Mouse (Mus musculus) forebrain, embryonic 13.5 days (tissue): Measurements from ENCODE around the gene Nsg1. TPM values are rescaled to one million over a fixed set of nuclear protein-coding genes. Genes with fewer than 3 reads are reported as not detected.

Experiments used
- ATAC-seq: fragments of 200-750 bp; cut with Nextera tagmentation; 2 replicates; pipeline ENCODE4 v1.8.0; 2017
- H3K27ac ChIP-seq: fragments of 300-500 bp; sonication (generic); 2 replicates; pipeline ENCODE4 v1.5.1; 2015; ENCODE audit warnings: inconsistent platforms, mild to moderate bottlenecking, moderate library complexity
- H3K27me3 ChIP-seq: fragments of 300-500 bp; sonication (generic); 2 replicates; pipeline ENCODE4 v1.6.1; 2015; ENCODE audit warnings: mild to moderate bottlenecking, inconsistent platforms
- H3K36me3 ChIP-seq: fragments of 300-500 bp; sonication (generic); 2 replicates; pipeline ENCODE4 v1.6.1; 2015; ENCODE audit warnings: mild to moderate bottlenecking, inconsistent platforms; ENCODE audit not compliant: poor library complexity, severe bottlenecking
- H3K4me1 ChIP-seq: fragments of 300-500 bp; sonication (generic); 2 replicates; pipeline ENCODE4 v1.6.1; 2015; ENCODE audit warnings: inconsistent platforms
- H3K4me2 ChIP-seq: fragments of 300-500 bp; sonication (generic); 2 replicates; pipeline ENCODE4 v1.6.1; 2015; ENCODE audit warnings: inconsistent platforms, mild to moderate bottlenecking, moderate library complexity
- H3K4me3 ChIP-seq: fragments of 300-500 bp; sonication (generic); 2 replicates; pipeline ENCODE4 v1.5.1; 2015; ENCODE audit warnings: mild to moderate bottlenecking, inconsistent platforms
- H3K9ac ChIP-seq: fragments of 300-500 bp; sonication (generic); 2 replicates; pipeline ENCODE4 v1.6.1; 2015; ENCODE audit warnings: mild to moderate bottlenecking, inconsistent platforms
- H3K9me3 ChIP-seq: fragments of 300-500 bp; sonication (generic); replicated peaks from 2 replicates; pipeline ENCODE4 v1.6.1; 2016; ENCODE audit warnings: inconsistent platforms
- WGBS: fragments of 180-500 bp; shearing (Covaris S2); methylation state at CpG from one replicate; pipeline ENCODE4 v1.1.7; 2015; 5-methylcytosine and 5-hydroxymethylcytosine counted together
- polyA plus RNA-seq: library from polyadenylated mRNA; unstranded; fragments of >200 nt; fragmentation: Nextera tagmentation; extraction: Ambion mirVana; gene quantifications from 2 replicates; pipeline ENCODE4 v1.2.1, GENCODE M21; 2015

Nsg1 gene
- polyA plus RNA-seq, 1 experiment from 2014 or later = 636 TPM

DNA sequence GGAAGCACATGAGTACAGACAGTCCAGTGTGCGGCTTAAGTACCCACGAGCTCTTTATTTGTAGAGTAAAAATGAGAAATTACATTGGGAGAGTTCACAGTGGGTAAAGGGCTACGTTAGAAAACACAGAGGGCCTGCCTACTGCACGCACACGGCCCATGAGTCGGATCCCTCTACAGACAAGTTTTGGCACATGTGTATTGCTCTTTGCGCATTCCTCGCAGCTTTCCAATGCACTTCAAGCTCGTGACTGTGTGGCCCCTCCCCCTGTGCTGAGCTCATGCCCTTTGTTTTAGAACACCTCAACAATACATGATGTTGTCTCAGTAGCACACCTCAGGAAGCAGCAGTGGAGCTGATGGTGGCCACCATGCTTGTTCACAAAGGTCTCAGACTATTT, 22.5 kb downstream of the Nsg1 start:
- Histone ChIP-seq H3K4me2 (no peak overlapping the region), H3K4me1 (no peaks in the 10 kb centered on the region), H3K4me3 (no peak overlapping the region), H3K27ac (no peak overlapping the region), H3K9ac (no peak overlapping the region), H3K36me3 (peaks cover 76% of the 10 kb centered on the region), H3K27me3 (no peaks in the 10 kb centered on the region), H3K9me3 (no peaks in the 10 kb centered on the region)
- WGBS = 88% methylated on average over 9 of the region's 9 CpGs
- no peak for ATAC-seq

DNA sequence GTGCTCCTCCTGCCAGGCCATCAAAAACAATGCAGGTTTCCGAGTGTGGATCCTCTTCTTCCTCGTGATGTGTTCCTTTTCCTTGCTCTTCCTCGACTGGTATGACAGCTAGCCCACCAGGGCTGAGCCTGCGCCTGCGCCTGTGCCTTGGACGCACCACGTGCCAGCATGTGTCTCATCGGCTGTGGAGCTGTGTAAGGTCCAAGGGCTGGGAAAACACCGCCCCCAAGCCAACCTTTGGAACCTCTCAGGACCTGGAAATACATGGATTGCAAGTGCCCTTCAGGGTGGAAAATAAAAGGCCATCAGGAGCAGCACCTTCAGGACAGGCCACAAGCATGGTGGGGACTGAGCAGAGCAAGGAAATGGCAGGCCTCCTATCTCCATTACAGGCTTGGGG, 23.5 kb downstream of the Nsg1 start:
- Histone ChIP-seq H3K27me3 (no peaks in the 10 kb centered on the region), H3K4me1 (no peaks in the 10 kb centered on the region), H3K36me3 (peaks cover 67% of the 10 kb centered on the region), H3K4me3 (no peak overlapping the region), H3K27ac (no peak overlapping the region), H3K9ac (no peak overlapping the region), H3K4me2 (no peak overlapping the region), H3K9me3 (no peaks in the 10 kb centered on the region)
- whole genome bisulfite sequencing = 93% methylated on average over 9 of the region's 9 CpGs
- 0 out of 2 replicates have a peak, but pooled peaks have one; percentile 28 for ATAC-seq

DNA sequence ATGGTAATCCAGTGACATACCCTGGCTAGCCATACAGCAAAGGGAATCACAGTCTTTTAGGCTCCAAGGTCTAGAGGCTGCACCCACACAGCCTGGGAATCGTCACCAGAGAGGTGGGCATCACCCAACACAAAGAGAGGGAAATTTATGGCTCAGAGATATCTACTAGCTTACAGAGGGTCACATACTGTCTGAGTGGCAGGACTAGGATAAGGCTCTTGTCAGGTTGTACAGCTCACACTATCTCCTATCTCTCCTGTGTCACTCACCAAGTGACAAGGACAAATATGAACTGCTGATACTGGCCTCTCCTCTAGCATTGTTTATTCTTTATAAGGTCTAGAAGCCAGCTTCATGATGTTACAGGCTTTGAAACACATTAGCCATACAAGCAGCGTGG, 30.4 kb downstream of the Nsg1 start:
- Histone ChIP-seq H3K27me3 (no peaks in the 10 kb centered on the region), H3K27ac (no peak overlapping the region), H3K36me3 (peaks cover 21% of the 10 kb centered on the region), H3K4me2 (no peak overlapping the region), H3K9me3 (no peaks in the 10 kb centered on the region), H3K4me3 (no peak overlapping the region), H3K4me1 (no peaks in the 10 kb centered on the region), H3K9ac (no peak overlapping the region)
- no peak for ATAC-seq
- WGBS = 93% methylated on average over 2 of the region's 2 CpGs

DNA sequence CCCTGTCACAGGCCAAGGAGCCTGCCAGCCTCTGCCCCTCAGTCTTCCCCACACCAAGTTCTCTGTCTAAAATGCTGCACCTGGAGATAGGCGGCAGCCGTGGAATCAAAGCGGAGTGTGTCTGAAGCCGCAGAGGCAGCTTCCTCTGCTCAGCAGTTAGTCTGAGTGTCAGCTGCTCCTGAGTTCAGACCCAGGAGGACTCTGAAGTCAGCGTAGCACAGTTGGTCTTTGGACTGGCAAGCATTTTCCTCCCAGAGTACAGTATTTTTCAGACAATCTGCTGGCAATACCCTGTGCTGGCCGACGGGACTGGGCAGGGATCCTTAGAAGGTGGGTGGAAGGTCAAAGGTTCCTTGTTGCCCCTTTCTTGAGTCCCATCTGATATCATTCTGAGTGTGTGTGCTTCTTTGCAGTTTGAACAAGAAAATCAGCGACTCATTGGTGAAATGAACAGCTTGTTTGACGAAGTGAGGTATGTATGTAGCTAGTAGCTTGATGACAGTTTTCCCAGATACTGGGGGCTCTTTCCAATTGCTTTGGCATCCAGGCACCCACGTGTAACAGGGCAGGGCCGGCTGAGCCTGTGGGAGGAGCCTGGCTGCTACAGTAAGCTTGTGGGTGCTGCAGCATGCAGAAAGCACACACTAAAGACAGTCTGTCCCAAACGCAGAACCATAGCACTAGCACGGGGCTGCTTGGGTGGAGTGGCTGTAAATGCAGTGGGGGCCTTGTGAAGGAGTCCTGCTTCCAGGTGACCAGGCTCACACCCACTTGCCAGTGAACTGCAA, 33.0 kb downstream of the Nsg1 start:
- 88% methylated on average over 13 of the region's 13 CpGs for WGBS
- H3K4me3 ChIP-seq = no peak overlapping the region
- ATAC-seq = no peak

DNA sequence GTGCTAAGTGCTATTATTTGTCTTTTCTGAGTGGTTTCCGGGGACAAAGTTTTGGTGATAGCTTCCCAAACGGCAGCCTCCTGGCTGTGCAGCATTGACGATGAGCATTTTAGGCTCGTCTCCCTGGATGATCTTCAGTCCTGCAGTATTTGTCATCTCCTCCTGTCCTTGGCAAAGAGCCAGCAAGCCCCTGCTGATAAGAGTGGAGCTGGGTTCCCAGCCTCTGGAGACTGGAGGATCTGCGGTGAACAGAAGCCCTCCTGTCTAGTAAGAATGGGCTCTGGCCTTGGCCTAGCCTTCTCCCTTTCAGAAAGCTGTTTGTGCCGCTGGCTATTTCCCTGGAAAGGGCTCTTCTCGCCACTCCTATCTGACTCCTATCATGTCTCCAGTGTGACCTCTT, 38.0 kb downstream of the Nsg1 start:
- Histone ChIP-seq H3K9ac (no peak overlapping the region), H3K27ac (no peak overlapping the region), H3K4me3 (no peak overlapping the region), H3K4me1 (no peaks in the 10 kb centered on the region), H3K9me3 (no peaks in the 10 kb centered on the region), H3K4me2 (no peak overlapping the region), H3K36me3 (peaks cover 23% of the 10 kb centered on the region), H3K27me3 (no peaks in the 10 kb centered on the region)
- WGBS = 88% methylated on average over 7 of the region's 7 CpGs
- no peak for ATAC-seq

More for the DNA sequence above, 33.0 kb downstream of the Nsg1 start:
- no peak overlapping the region for H3K9ac ChIP-seq
- no peaks in the 10 kb centered on the region for H3K9me3 ChIP-seq
- H3K27ac ChIP-seq = no peak overlapping the region
- H3K36me3 ChIP-seq = peaks cover 24% of the 10 kb centered on the region
- no peak overlapping the region for H3K4me2 ChIP-seq
- no peaks in the 10 kb centered on the region for H3K27me3 ChIP-seq
- no peaks in the 10 kb centered on the region for H3K4me1 ChIP-seq

DNA sequence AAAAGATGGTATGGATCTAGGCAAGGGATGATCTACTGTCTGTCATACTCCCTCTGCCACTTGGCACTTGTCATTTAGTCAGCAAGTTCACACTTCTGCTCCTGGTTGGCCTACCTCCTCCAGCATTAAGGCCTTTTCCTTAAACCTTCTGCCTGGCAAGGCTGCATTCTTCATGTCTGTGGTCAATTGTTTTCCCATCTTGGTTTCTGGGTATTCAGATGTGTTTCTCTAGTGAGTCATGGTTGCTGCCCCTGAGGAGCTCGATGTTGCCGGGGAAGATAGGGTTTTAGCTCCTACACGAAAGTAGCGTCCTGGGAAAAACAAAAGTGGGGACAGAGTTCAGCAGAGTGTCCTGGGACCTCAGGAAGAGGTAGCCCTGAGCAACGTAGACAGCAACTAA, 40.4 kb downstream of the Nsg1 start:
- H3K4me1 ChIP-seq = no peaks in the 10 kb centered on the region
- H3K4me3 ChIP-seq = no peak overlapping the region
- H3K27ac ChIP-seq = no peak overlapping the region
- no peaks in the 10 kb centered on the region for H3K9me3 ChIP-seq
- H3K36me3 ChIP-seq = peaks cover 31% of the 10 kb centered on the region
- no peaks in the 10 kb centered on the region for H3K27me3 ChIP-seq
- no peak for ATAC-seq
- H3K4me2 ChIP-seq = no peak overlapping the region
- H3K9ac ChIP-seq = no peak overlapping the region
- WGBS = 94% methylated on average over 5 of the region's 5 CpGs

DNA sequence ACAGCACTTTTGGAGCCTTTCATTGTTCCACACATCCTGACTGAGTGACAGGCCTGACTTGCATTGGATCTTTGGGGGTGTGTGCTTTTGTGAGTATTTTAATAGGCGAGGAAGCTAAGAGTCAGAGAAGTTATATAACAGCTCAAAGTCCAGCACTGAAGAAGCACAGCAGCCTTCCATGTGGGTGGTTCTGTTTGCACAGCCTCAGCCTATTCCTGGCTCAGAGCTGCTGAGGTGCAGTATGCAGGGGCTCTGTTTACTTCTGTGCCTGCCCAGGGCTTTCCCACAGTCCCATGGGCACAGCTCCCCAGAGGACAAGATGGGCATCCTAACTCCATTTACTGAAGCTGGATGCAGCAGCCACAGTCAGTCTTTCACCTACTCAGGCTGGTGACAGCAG, 42.7 kb downstream of the Nsg1 start:
- Histone ChIP-seq H3K27me3 (no peaks in the 10 kb centered on the region), H3K9ac (no peak overlapping the region), H3K27ac (no peak overlapping the region), H3K36me3 (peaks cover 30% of the 10 kb centered on the region), H3K4me3 (no peak overlapping the region), H3K9me3 (no peaks in the 10 kb centered on the region), H3K4me1 (no peaks in the 10 kb centered on the region), H3K4me2 (no peak overlapping the region)
- WGBS = 87% methylated on average over 1 of the region's 1 CpGs
- no peak for ATAC-seq

DNA sequence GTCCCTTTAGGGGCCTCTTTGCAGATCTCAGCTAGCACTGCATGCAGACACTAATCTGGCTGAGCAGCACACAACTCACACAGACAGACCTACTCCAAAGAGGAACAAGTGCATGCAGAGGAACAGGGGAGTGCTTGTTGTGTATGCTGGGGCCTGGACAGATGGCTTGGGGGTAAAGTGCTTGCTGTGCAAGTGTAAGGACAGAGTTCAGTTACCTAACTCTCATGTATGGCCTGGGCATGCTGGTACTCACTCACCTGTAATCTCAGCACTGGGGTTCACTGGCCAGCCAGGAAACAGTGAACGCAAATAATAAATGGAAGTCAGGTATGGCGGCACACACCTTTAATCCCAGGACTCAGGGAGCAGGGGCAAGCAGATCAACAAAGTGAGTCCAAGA, 45.2 kb downstream of the Nsg1 start:
- ATAC-seq = no peak
- no peak overlapping the region for H3K4me2 ChIP-seq
- peaks cover 39% of the 10 kb centered on the region for H3K36me3 ChIP-seq
- H3K27ac ChIP-seq = no peak overlapping the region
- H3K4me3 ChIP-seq = no peak overlapping the region
- 93% methylated on average over 2 of the region's 2 CpGs for WGBS
- H3K4me1 ChIP-seq = no peaks in the 10 kb centered on the region
- H3K9ac ChIP-seq = no peak overlapping the region
- H3K27me3 ChIP-seq = no peaks in the 10 kb centered on the region
- no peaks in the 10 kb centered on the region for H3K9me3 ChIP-seq

DNA sequence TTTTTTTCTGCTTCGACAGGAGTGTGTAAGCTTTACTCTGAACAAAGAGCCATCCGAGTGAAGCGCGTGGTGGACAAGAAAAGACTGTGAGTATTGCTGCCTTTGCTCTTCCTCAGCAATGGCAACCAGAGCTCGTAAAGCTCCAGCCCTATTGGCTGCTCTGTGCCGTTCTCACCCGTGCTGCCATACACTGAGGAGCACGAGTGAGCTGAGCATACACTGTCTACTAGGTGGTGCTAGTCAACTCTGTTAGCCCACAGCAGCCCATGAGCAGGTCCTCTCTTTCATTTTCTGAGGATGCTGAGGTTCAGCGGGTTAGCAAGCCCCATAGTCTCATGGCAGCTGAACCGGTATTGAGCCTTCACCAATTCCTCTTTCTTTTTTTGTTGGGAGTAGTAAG, 52.9 kb downstream of the Nsg1 start:
- no peak overlapping the region for H3K9ac ChIP-seq

DNA sequence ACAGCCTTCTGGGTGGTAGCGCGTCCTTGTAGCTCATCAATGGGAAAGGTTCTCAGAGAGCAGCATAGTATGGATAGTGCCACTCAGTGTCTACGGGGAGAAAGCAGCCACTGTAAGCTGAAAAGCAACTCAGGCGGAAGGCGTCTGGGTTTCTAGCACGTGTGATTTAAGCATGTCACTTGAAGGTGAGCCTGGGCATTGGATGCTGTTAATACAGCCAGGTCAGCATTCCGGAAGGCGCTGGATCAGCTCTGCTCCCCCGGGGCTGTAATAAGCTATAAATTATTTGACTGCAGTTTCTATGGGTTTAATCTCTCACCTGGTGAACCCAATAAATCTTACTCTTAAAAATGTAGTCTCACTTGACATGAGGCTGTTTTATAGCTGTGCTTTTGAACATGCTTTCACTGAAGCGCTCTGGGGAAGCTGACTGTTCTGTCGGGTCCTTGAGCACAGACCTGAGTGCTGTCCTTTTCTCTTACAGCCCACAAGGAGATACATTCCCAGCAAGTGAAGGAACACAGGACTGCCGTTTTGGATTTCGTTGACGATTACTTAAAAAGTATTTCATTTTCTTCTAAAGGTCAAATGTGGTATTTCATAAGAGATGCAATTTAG, 53.5 kb downstream of the Nsg1 start:
- H3K9ac ChIP-seq = no peak overlapping the region
- peaks cover 39% of the 10 kb centered on the region for H3K36me3 ChIP-seq
- H3K9me3 ChIP-seq = no peaks in the 10 kb centered on the region
- H3K4me3 ChIP-seq = no peak overlapping the region
- H3K27me3 ChIP-seq = no peaks in the 10 kb centered on the region
- H3K4me2 ChIP-seq = no peak overlapping the region
- H3K27ac ChIP-seq = no peak overlapping the region
- 92% methylated on average over 14 of the region's 14 CpGs for WGBS
- H3K4me1 ChIP-seq = no peaks in the 10 kb centered on the region
- ATAC-seq = no peak

More for the DNA sequence above, 52.9 kb downstream of the Nsg1 start:
- Histone ChIP-seq H3K4me1 (no peaks in the 10 kb centered on the region), H3K4me3 (no peak overlapping the region), H3K4me2 (no peak overlapping the region), H3K27ac (no peak overlapping the region), H3K36me3 (peaks cover 39% of the 10 kb centered on the region), H3K27me3 (no peaks in the 10 kb centered on the region), H3K9me3 (no peaks in the 10 kb centered on the region)
- ATAC-seq = no peak
- 89% methylated on average over 10 of the region's 10 CpGs for WGBS

DNA sequence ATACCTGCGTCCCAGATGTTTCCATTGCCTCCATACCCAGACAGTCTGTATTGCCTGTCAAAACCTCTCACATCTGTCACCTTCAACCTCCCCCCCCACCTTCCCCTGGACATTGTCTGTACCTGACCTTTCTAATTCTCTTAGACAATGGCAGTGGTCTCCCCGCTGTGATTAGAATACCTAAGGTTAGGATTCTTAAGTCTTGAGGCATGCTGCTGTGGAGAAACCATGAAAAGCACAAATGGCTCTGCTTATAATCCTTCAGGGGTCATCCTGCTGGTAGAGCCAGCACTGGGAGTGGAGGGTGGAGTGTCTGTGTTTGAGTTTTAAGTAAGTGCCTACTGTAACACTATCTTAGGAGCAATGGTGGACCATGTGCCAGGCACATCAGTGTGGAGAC, 56.8 kb downstream of the Nsg1 start:
- no peak overlapping the region for H3K4me2 ChIP-seq
- no peak for ATAC-seq
- H3K4me1 ChIP-seq = no peaks in the 10 kb centered on the region
- 73% methylated on average over 2 of the region's 2 CpGs for WGBS
- no peaks in the 10 kb centered on the region for H3K27me3 ChIP-seq
- no peak overlapping the region for H3K9ac ChIP-seq
- H3K9me3 ChIP-seq = no peaks in the 10 kb centered on the region
- H3K36me3 ChIP-seq = peaks cover 26% of the 10 kb centered on the region
- no peak overlapping the region; the same call in 1 of the 2 replicates for H3K27ac ChIP-seq
- H3K4me3 ChIP-seq = no peak overlapping the region

DNA sequence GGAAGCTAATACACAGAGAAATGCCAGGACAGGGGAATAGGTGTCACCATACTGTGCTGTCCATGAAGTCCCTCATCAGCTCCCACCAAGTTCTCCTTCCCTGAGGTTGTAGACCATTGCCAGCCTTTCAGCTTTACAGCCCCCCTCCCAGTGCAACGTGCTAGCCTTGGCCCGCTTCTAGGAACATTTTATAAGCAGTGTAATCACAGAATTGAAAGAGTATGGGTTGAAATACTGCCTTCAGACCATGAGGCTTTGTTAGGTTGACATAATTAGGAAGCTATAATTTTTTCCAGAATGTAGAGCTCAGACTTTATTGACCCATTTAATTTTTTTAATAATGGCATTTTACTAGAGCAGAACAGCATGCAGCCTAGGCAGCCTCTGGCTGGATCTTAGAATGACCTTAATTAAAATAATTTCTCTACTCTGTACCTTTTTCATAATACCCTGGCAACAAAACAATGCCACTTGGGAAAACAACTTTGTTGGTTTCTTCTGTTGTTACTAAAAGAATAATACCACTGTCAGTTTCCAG, 60.5 kb downstream of the Nsg1 start:
- WGBS = 84% methylated on average over 2 of the region's 2 CpGs
- no peaks in the 10 kb centered on the region for H3K27me3 ChIP-seq
- H3K4me3 ChIP-seq = no peak overlapping the region
- no peak overlapping the region for H3K27ac ChIP-seq
- no peak overlapping the region for H3K9ac ChIP-seq
- no peaks in the 10 kb centered on the region for H3K4me1 ChIP-seq
- H3K9me3 ChIP-seq = no peaks in the 10 kb centered on the region
- no peak for ATAC-seq
- H3K36me3 ChIP-seq = no peaks in the 10 kb centered on the region
- H3K4me2 ChIP-seq = no peak overlapping the region
